Mouse (Mus musculus): ENCODE data around the gene Tpp2. TPM values are rescaled to one million over a fixed set of nuclear protein-coding genes. Genes with fewer than 3 reads are reported as not detected.

Gene Tpp2
- total and polyA plus RNA-seq, 3 experiments = 41.1 to 47.4 TPM; not detected in 1

- H3K4me3 ChIP-seq (ENCODE audit: control insufficient read depth in 1 of 2, insufficient read depth in 1 of 2, low read depth in 2 of 2, low read length in 2 of 2) = no peak overlapping the region
- no peaks in the 10 kb centered on the region for H3K79me2 ChIP-seq (ENCODE audit: control insufficient read depth, insufficient read depth, low read length, poor library complexity)
- no peaks in the 10 kb centered on the region for H3K9me3 ChIP-seq (replicated peaks; ENCODE audit: insufficient read depth, low read length)
- DNase-seq (ENCODE audit: low read depth, low spot score) = no peak
- H3K36me3 ChIP-seq (ENCODE audit: control insufficient read depth in 1 of 2, insufficient read depth in 2 of 2, low read length in 2 of 2) = no peaks in the 10 kb centered on the region
- TF ChIP-seq ZKSCAN1 (IDR thresholded peaks at IDR 0.05; ENCODE audit: low read depth, low read length) = no peak
- TF ChIP-seq USF2 (IDR thresholded peaks at IDR 0.05; ENCODE audit: borderline replicate concordance in 1 of 2, insufficient read depth in 1 of 2, low read depth in 1 of 2, low read length in 2 of 2) = no peak
- TF ChIP-seq SMC3 (IDR thresholded peaks at IDR 0.05; ENCODE audit: low read depth, low read length) = no peak
- no peak for TF ChIP-seq ZC3H11A (IDR thresholded peaks at IDR 0.05; ENCODE audit: low read depth, low read length)
- TF ChIP-seq POLR2A (IDR thresholded peaks at IDR 0.05; ENCODE audit: control insufficient read depth in 1 of 2, insufficient read depth in 1 of 2, low read depth in 1 of 2, low read length in 2 of 2, poor library complexity in 1 of 2) = no peak
- TF ChIP-seq CHD2 (IDR thresholded peaks at IDR 0.05; ENCODE audit: low read length) = no peak
- no peak for TF ChIP-seq HCFC1 (IDR thresholded peaks at IDR 0.05; ENCODE audit: low read depth, low read length)
- no peak for TF ChIP-seq CTCF (IDR thresholded peaks at IDR 0.05 in 2 of 3, conservative IDR thresholded peaks at IDR 0.05 in 1 of 3; ENCODE audit: control insufficient read depth in 1 of 3, insufficient read depth in 1 of 3, low read depth in 2 of 3, low read length in 3 of 3, poor library complexity in 1 of 3, severe bottlenecking in 1 of 3)
- no peak for TF ChIP-seq MYB (IDR thresholded peaks at IDR 0.05; ENCODE audit: low read depth, low read length)
- TF ChIP-seq E2F4 (IDR thresholded peaks at IDR 0.05; ENCODE audit: borderline replicate concordance, low read depth, low read length) = no peak
- no peak for TF ChIP-seq RAD21 (IDR thresholded peaks at IDR 0.05; ENCODE audit: low read depth, low read length)
- no peak for TF ChIP-seq JUND (IDR thresholded peaks at IDR 0.05; ENCODE audit: low read depth, low read length)
- TF ChIP-seq UBTF (IDR thresholded peaks at IDR 0.05; ENCODE audit: borderline replicate concordance, insufficient read depth, low read depth, low read length) = no peak
- no peak for TF ChIP-seq GABPA (IDR thresholded peaks at IDR 0.05; ENCODE audit: low read depth, low read length)
- no peak overlapping the region for H3K27ac ChIP-seq (ENCODE audit: control insufficient read depth, low read depth, low read length)
- no peak overlapping the region for H3K9ac ChIP-seq (ENCODE audit: control insufficient read depth, low read depth, low read length, poor library complexity, severe bottlenecking)
- peaks cover 0 to 5% of the 10 kb centered on the region in 2 experiments; a peak in 2 of 4 replicates for H3K27me3 ChIP-seq (ENCODE audit: control insufficient read depth in 1 of 2, insufficient read depth in 2 of 2, low read length in 2 of 2)
- H3K4me1 ChIP-seq (ENCODE audit: control insufficient read depth in 1 of 2, insufficient read depth in 2 of 2, low read length in 2 of 2) = no peaks in the 10 kb centered on the region
Observed at GRCm38 (mm10) chr1:44027651-44028050, 94.2 kb downstream of the Tpp2 start.

- H3K4me3 ChIP-seq (ENCODE audit: control insufficient read depth in 1 of 2, insufficient read depth in 1 of 2, low read depth in 2 of 2, low read length in 2 of 2) = no peak overlapping the region
- H3K9ac ChIP-seq (ENCODE audit: control insufficient read depth, low read depth, low read length, poor library complexity, severe bottlenecking) = no peak overlapping the region
- DNase-seq (ENCODE audit: low read depth, low spot score) = no peak
- no peaks in the 10 kb centered on the region for H3K36me3 ChIP-seq (ENCODE audit: control insufficient read depth in 1 of 2, insufficient read depth in 2 of 2, low read length in 2 of 2)
- H3K27ac ChIP-seq (ENCODE audit: control insufficient read depth, low read depth, low read length) = no peak overlapping the region
- no peaks in the 10 kb centered on the region for H3K4me1 ChIP-seq (ENCODE audit: control insufficient read depth in 1 of 2, insufficient read depth in 2 of 2, low read length in 2 of 2)
- 0 out of 4 replicates have a peak, but pooled peaks cover 0 to 2% of the 10 kb centered on the region in 2 experiments for H3K27me3 ChIP-seq (ENCODE audit: control insufficient read depth in 1 of 2, insufficient read depth in 2 of 2, low read length in 2 of 2)
- no peak for TF ChIP-seq POLR2AphosphoS2 (IDR thresholded peaks at IDR 0.05; ENCODE audit: low read length)
- no peaks in the 10 kb centered on the region for H3K79me2 ChIP-seq (ENCODE audit: control insufficient read depth, insufficient read depth, low read length, poor library complexity)
- no peaks in the 10 kb centered on the region for H3K9me3 ChIP-seq (replicated peaks; ENCODE audit: insufficient read depth, low read length)
Observed at GRCm38 (mm10) chr1:44032213-44032612, 98.8 kb downstream of the Tpp2 start.

- no peaks in the 10 kb centered on the region for H3K9me3 ChIP-seq (replicated peaks; ENCODE audit: insufficient read depth, low read length)
- TF ChIP-seq CHD2 (IDR thresholded peaks at IDR 0.05; ENCODE audit: low read length) (no peak), TAL1 (IDR thresholded peaks at IDR 0.05; ENCODE audit: low read length) (no peak), SMC3 (IDR thresholded peaks at IDR 0.05; ENCODE audit: low read depth, low read length) (no peak), MYB (IDR thresholded peaks at IDR 0.05; ENCODE audit: low read depth, low read length) (no peak), POLR2AphosphoS2 (IDR thresholded peaks at IDR 0.05; ENCODE audit: low read length) (no peak), USF1 (IDR thresholded peaks at IDR 0.05; ENCODE audit: low read depth, low read length) (no peak), MAFK (IDR thresholded peaks at IDR 0.05; ENCODE audit: borderline replicate concordance, low read depth, low read length) (no peak)
- no peak overlapping the region for H3K4me3 ChIP-seq (ENCODE audit: control insufficient read depth in 1 of 2, insufficient read depth in 1 of 2, low read depth in 2 of 2, low read length in 2 of 2)
- DNase-seq (ENCODE audit: low read depth, low spot score) = no peak
- no peak overlapping the region for H3K9ac ChIP-seq (ENCODE audit: control insufficient read depth, low read depth, low read length, poor library complexity, severe bottlenecking)
- H3K27ac ChIP-seq (ENCODE audit: control insufficient read depth, low read depth, low read length) = no peak overlapping the region
- 0 out of 4 replicates have a peak, but pooled peaks cover 0 to 2% of the 10 kb centered on the region in 2 experiments for H3K27me3 ChIP-seq (ENCODE audit: control insufficient read depth in 1 of 2, insufficient read depth in 2 of 2, low read length in 2 of 2)
- H3K79me2 ChIP-seq (ENCODE audit: control insufficient read depth, insufficient read depth, low read length, poor library complexity) = no peaks in the 10 kb centered on the region
- H3K4me1 ChIP-seq (ENCODE audit: control insufficient read depth in 1 of 2, insufficient read depth in 2 of 2, low read length in 2 of 2) = no peaks in the 10 kb centered on the region
- no peaks in the 10 kb centered on the region for H3K36me3 ChIP-seq (ENCODE audit: control insufficient read depth in 1 of 2, insufficient read depth in 2 of 2, low read length in 2 of 2)
Observed at GRCm38 (mm10) chr1:44032948-44033347, 99.5 kb downstream of the Tpp2 start.

All from MEL (cell line).